Mouse (Mus musculus) hindbrain, embryonic 12.5 days (tissue): Measurements from ENCODE around the gene Nr4a1. TPM values are rescaled to one million over a fixed set of nuclear protein-coding genes. Genes with fewer than 3 reads are reported as not detected.

Source experiments
- ATAC-seq: fragments of 200-750 bp; cut with Nextera tagmentation; 2 replicates; pipeline ENCODE4 v1.8.0; 2017; ENCODE audit warnings: moderate TSS enrichment; ENCODE audit not compliant: low FRiP score
- H3K27ac ChIP-seq: fragments of 300-500 bp; sonication (generic); 2 replicates; pipeline ENCODE4 v1.5.1; 2016; ENCODE audit warnings: mild to moderate bottlenecking
- H3K27me3 ChIP-seq: fragments of 300-500 bp; sonication (generic); 2 replicates; pipeline ENCODE4 v1.6.1; 2016; ENCODE audit warnings: mild to moderate bottlenecking
- H3K36me3 ChIP-seq: fragments of 300-500 bp; sonication (generic); 2 replicates; pipeline ENCODE4 v1.6.1; 2016; ENCODE audit warnings: mild to moderate bottlenecking
- H3K4me1 ChIP-seq: fragments of 300-500 bp; sonication (generic); 2 replicates; pipeline ENCODE4 v1.6.1; 2016
- H3K4me2 ChIP-seq: fragments of 300-500 bp; sonication (generic); replicated peaks from 2 replicates; pipeline ENCODE4 v1.6.1; 2016; ENCODE audit warnings: mild to moderate bottlenecking
- H3K4me3 ChIP-seq: fragments of 300-500 bp; sonication (generic); 2 replicates; pipeline ENCODE4 v1.5.1; 2016; ENCODE audit warnings: mild to moderate bottlenecking
- H3K9ac ChIP-seq: fragments of 300-500 bp; sonication (generic); 2 replicates; pipeline ENCODE4 v1.6.1; 2016; ENCODE audit warnings: mild to moderate bottlenecking, moderate library complexity
- H3K9me3 ChIP-seq: fragments of 300-500 bp; sonication (generic); replicated peaks from 2 replicates; pipeline ENCODE4 v1.6.1; 2016; ENCODE audit warnings: mild to moderate bottlenecking
- WGBS: fragments of 180-500 bp; shearing (Covaris S2); methylation state at CpG from one replicate; pipeline ENCODE4 v1.1.7; 2016; 5-methylcytosine and 5-hydroxymethylcytosine counted together
- polyA plus RNA-seq: library from polyadenylated mRNA; unstranded; fragments of >200 nt; fragmentation: Nextera tagmentation; extraction: Ambion mirVana; gene quantifications from 2 replicates; pipeline ENCODE4 v1.2.1, GENCODE M21; 2016

Nr4a1 gene
- polyA plus RNA-seq, 1 experiment from 2014 or later, result 5.5 TPM

DNA sequence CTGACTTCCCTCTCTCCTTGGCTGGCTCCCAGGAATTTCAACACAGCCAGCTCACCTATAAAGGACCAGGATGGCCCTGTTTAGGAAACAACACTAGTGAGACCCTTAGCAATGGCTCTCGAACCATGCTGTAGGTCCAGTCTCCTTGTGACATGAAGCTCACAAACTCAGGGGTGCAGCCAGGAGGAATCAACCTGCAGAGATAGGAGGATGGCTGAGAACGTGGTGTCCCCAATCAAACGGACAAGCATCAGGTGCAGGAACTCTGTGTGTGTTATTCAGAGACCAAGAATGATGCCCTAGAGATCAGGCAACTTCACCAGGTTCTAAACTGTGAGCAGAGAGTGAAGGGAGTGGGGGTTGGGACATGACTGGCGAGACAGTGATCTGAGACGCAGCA lies 68.0 kb downstream of the Nr4a1 start:
- 89% methylated on average over 5 of the region's 5 CpGs for WGBS
- no peaks in the 10 kb centered on the region for H3K36me3 ChIP-seq

DNA sequence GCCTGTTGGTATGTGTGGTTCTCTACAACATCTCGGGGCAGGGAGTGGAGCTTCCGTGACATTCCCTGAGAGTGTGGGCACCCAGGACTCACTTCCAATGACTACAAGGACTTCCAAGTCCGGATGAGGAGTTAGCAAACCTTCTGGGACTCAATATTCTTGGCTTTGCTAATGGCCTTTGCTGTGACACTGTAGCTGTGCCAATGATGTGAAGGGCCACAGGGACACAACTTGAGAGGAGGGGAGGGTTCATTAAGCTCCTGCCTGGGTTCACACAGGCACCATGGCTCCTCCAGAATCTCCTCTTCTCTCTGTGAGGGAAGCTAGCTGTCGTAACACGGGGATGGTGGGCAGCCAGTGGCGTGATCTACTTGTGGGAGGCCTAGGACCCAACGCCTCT lies 68.6 kb downstream of the Nr4a1 start:
- 90% methylated on average over 7 of the region's 7 CpGs for WGBS

More for the DNA sequence above, 68.0 kb downstream of the Nr4a1 start:
- Histone ChIP-seq H3K4me1 (no peaks in the 10 kb centered on the region), H3K27me3 (0 out of 2 replicates have a peak, but pooled peaks cover under 1% of the 10 kb centered on the region), H3K9me3 (no peaks in the 10 kb centered on the region), H3K27ac (no peak overlapping the region), H3K4me2 (no peak overlapping the region), H3K9ac (no peak overlapping the region), H3K4me3 (no peak overlapping the region)
- no peak for ATAC-seq

DNA sequence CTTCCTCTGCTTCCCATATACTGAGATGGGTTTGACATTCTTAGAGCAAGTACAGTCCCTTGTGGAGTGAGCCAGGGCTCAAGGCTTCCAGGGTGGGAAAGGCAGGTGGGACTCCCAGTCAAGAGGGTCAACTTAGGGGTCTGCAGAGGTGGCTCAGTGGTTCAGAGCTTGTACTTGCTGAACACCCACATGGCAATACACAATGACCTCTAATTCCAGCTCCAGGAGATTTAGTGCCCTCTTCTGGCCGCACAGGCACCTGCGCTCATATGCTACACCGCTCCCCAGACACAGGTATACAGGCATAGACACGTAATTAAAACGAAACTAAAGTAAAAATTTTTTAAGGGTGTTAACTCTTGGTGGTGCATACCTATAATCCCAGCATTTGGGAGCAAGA lies 69.4 kb downstream of the Nr4a1 start:
- no peaks in the 10 kb centered on the region for H3K9me3 ChIP-seq
- no peak overlapping the region for H3K4me2 ChIP-seq
- H3K36me3 ChIP-seq, result no peaks in the 10 kb centered on the region
- 0 out of 2 replicates have a peak, but pooled peaks cover 3% of the 10 kb centered on the region for H3K27me3 ChIP-seq
- H3K4me3 ChIP-seq, result no peak overlapping the region
- no peak overlapping the region for H3K27ac ChIP-seq
- H3K4me1 ChIP-seq, result 0 out of 2 replicates have a peak, but pooled peaks cover 2% of the 10 kb centered on the region
- H3K9ac ChIP-seq, result no peak overlapping the region
- WGBS, result 94% methylated on average over 5 of the region's 5 CpGs
- no peak for ATAC-seq

More for the DNA sequence above, 68.6 kb downstream of the Nr4a1 start:
- Histone ChIP-seq H3K9me3 (no peaks in the 10 kb centered on the region), H3K27ac (no peak overlapping the region), H3K4me2 (no peak overlapping the region), H3K27me3 (no peaks in the 10 kb centered on the region), H3K36me3 (no peaks in the 10 kb centered on the region), H3K4me3 (no peak overlapping the region), H3K4me1 (0 out of 2 replicates have a peak, but pooled peaks cover 2% of the 10 kb centered on the region), H3K9ac (no peak overlapping the region)
- ATAC-seq, result no peak

Other genes with a start within 250 kb of the Nr4a1 start
- not detected in 2 replicates for gene Gm47841, start 206.9 kb upstream of the Nr4a1 start, polyA plus RNA-seq
- 0.41 and 0.44 TPM in 2 replicates for gene Fignl2, start 175.7 kb upstream of the Nr4a1 start, polyA plus RNA-seq
- not detected in 2 replicates for gene Ankrd33, start 138.5 kb upstream of the Nr4a1 start, polyA plus RNA-seq
- gene Acvrl1, start 125.7 kb upstream of the Nr4a1 start, polyA plus RNA-seq, result 11.6 TPM in 2 replicates
- gene Acvr1b, start 80.2 kb upstream of the Nr4a1 start, polyA plus RNA-seq, result 12.2 and 15.5 TPM in 2 replicates
- gene Grasp, start 30.1 kb upstream of the Nr4a1 start, polyA plus RNA-seq, result 4.8 and 8.2 TPM in 2 replicates
- gene Atg101, start 30.0 kb downstream of the Nr4a1 start, polyA plus RNA-seq, result 62.0 and 66.5 TPM in 2 replicates
- gene 6030408B16Rik, start 38.9 kb downstream of the Nr4a1 start, polyA plus RNA-seq, result 0.31 and 0.87 TPM in 2 replicates
- 0.14 and 0.21 TPM in 2 replicates for gene Krt80, start 115.9 kb downstream of the Nr4a1 start, polyA plus RNA-seq
- gene Krt7, start 156.8 kb downstream of the Nr4a1 start, polyA plus RNA-seq, result 8.8 and 10.5 TPM in 2 replicates
- 0.39 and 0.48 TPM in 2 replicates for gene Krt87, start 184.5 kb downstream of the Nr4a1 start, polyA plus RNA-seq
- not detected in 2 replicates for gene Krt88, start 193.5 kb downstream of the Nr4a1 start, polyA plus RNA-seq
- not detected in 2 replicates for gene Krt81, start 209.5 kb downstream of the Nr4a1 start, polyA plus RNA-seq
- not detected in 2 replicates for gene Krt86, start 219.2 kb downstream of the Nr4a1 start, polyA plus RNA-seq
- gene Krt83, start 237.2 kb downstream of the Nr4a1 start, polyA plus RNA-seq, result not detected in 2 replicates